Mouse (Mus musculus) MEL (cell line): ENCODE measurements around the gene Cemip2. TPM values are rescaled to one million over a fixed set of nuclear protein-coding genes. Genes with fewer than 3 reads are reported as not detected.

Experiments used
- DNase-seq: peaks from one replicate; pipeline ENCODE4 v3.0.0; 2011; ENCODE audit warnings: low read depth, low spot score
- H3K27ac ChIP-seq: 2 replicates; pipeline ENCODE4 v1.5.1; 2012; ENCODE audit warnings: low read depth, mild to moderate bottlenecking, control low read depth, low read length, moderate library complexity; ENCODE audit not compliant: control insufficient read depth
- H3K27me3 ChIP-seq, 2 experiments: fragments of 150-350 bp in 1 of 2; sonication (generic) in 1 of 2; 2 replicates each; pipeline ENCODE4 v1.6.1; 2012; ENCODE audit warnings: low read length in 2 of 2, mild to moderate bottlenecking in 2 of 2, improper control_type of control experiment in 1 of 2, moderate library complexity in 1 of 2; ENCODE audit not compliant: insufficient read depth in 2 of 2, control insufficient read depth in 1 of 2
- H3K36me3 ChIP-seq, 2 experiments: 2 replicates each; pipeline ENCODE4 v1.6.1; 2012 to 2014; ENCODE audit warnings: low read length in 2 of 2, improper control_type of control experiment in 1 of 2, inconsistent platforms in 1 of 2, mild to moderate bottlenecking in 1 of 2; ENCODE audit not compliant: insufficient read depth in 2 of 2, control insufficient read depth in 1 of 2
- H3K4me1 ChIP-seq, 2 experiments: fragments of 150-350 bp in 1 of 2; sonication (generic) in 1 of 2; 2 replicates each; pipeline ENCODE4 v1.6.1; 2012; ENCODE audit warnings: low read length in 2 of 2, improper control_type of control experiment in 1 of 2, mild to moderate bottlenecking in 1 of 2; ENCODE audit not compliant: insufficient read depth in 2 of 2, control insufficient read depth in 1 of 2
- H3K4me3 ChIP-seq, 2 experiments: fragments of 150-350 bp in 1 of 2; sonication (generic) in 1 of 2; 2 replicates each; pipeline ENCODE4 v1.5.1; 2012; ENCODE audit warnings: low read depth in 2 of 2, low read length in 2 of 2, mild to moderate bottlenecking in 2 of 2, moderate library complexity in 2 of 2, control low read depth in 1 of 2, improper control_type of control experiment in 1 of 2; ENCODE audit not compliant: control insufficient read depth in 1 of 2, insufficient read depth in 1 of 2
- H3K79me2 ChIP-seq: 2 replicates; pipeline ENCODE4 v1.6.1; 2012; ENCODE audit warnings: mild to moderate bottlenecking, low read length, moderate library complexity; ENCODE audit not compliant: control insufficient read depth, poor library complexity, insufficient read depth
- H3K9ac ChIP-seq: 2 replicates; pipeline ENCODE4 v1.6.1; 2012; ENCODE audit warnings: low read depth, mild to moderate bottlenecking, control low read depth, low read length, moderate library complexity; ENCODE audit not compliant: control insufficient read depth, poor library complexity, severe bottlenecking
- H3K9me3 ChIP-seq: fragments of 150-350 bp; sonication (generic); replicated peaks from 2 replicates; pipeline ENCODE4 v1.6.1; 2012; ENCODE audit warnings: mild to moderate bottlenecking, low read length, improper control_type of control experiment, moderate library complexity; ENCODE audit not compliant: insufficient read depth
- CTCF ChIP-seq, 3 experiments: IDR thresholded peaks in 2 of 3; conservative IDR thresholded peaks in 1 of 3; 2 replicates each; pipeline ENCODE4 v1.5.1; 2011 to 2012; ENCODE audit warnings: low read length in 3 of 3, low read depth in 2 of 3, mild to moderate bottlenecking in 2 of 3, improper control_type of control experiment in 1 of 3, inconsistent platforms in 1 of 3, mixed read lengths in 1 of 3, moderate library complexity in 1 of 3; ENCODE audit not compliant: control insufficient read depth in 1 of 3, insufficient read depth in 1 of 3, poor library complexity in 1 of 3, severe bottlenecking in 1 of 3
- EP300 ChIP-seq, 2 experiments: IDR thresholded peaks; 2 replicates each; pipeline ENCODE4 v1.6.1; 2011; ENCODE audit warnings: improper control_type of control experiment in 2 of 2, low read length in 2 of 2, low read depth in 1 of 2, mild to moderate bottlenecking in 1 of 2
- GATA1 ChIP-seq: IDR thresholded peaks from 2 replicates; pipeline ENCODE4 v1.6.1; 2011; ENCODE audit warnings: low read depth, low read length, improper control_type of control experiment
- MAFK ChIP-seq: IDR thresholded peaks from 2 replicates; pipeline ENCODE4 v1.6.1; 2011; ENCODE audit warnings: low read depth, mild to moderate bottlenecking, low read length, improper control_type of control experiment, borderline replicate concordance
- MEF2A ChIP-seq: IDR thresholded peaks from 2 replicates; pipeline ENCODE4 v1.6.1; 2014; ENCODE audit warnings: low read depth, mild to moderate bottlenecking, inconsistent platforms, low read length, improper control_type of control experiment; ENCODE audit not compliant: poor library complexity, insufficient replicate concordance, severe bottlenecking; ENCODE audit errors: extremely low read depth
- MXI1 ChIP-seq: IDR thresholded peaks from 2 replicates; pipeline ENCODE4 v1.6.1; 2011; ENCODE audit warnings: mild to moderate bottlenecking, low read depth, low read length, improper control_type of control experiment
- MYC ChIP-seq: IDR thresholded peaks from 2 replicates; pipeline ENCODE4 v1.6.1; 2011; ENCODE audit warnings: low read depth, mild to moderate bottlenecking, low read length, improper control_type of control experiment, moderate library complexity
- NELFE ChIP-seq: IDR thresholded peaks from 2 replicates; pipeline ENCODE4 v1.6.1; 2011; ENCODE audit warnings: low read depth, low read length, improper control_type of control experiment
- POLR2A ChIP-seq, 2 experiments: IDR thresholded peaks; 2 replicates each; pipeline ENCODE4 v1.6.1; 2011 to 2012; ENCODE audit warnings: low read length in 2 of 2, mild to moderate bottlenecking in 2 of 2, control low read depth in 1 of 2, improper control_type of control experiment in 1 of 2, low read depth in 1 of 2, moderate library complexity in 1 of 2; ENCODE audit not compliant: control insufficient read depth in 1 of 2, insufficient read depth in 1 of 2, poor library complexity in 1 of 2
- RAD21 ChIP-seq: IDR thresholded peaks from 2 replicates; pipeline ENCODE4 v1.6.1; 2011; ENCODE audit warnings: mild to moderate bottlenecking, low read depth, low read length, improper control_type of control experiment
- SMC3 ChIP-seq: IDR thresholded peaks from 2 replicates; pipeline ENCODE4 v1.6.1; 2011; ENCODE audit warnings: low read depth, low read length, improper control_type of control experiment
- TBP ChIP-seq: IDR thresholded peaks from 2 replicates; pipeline ENCODE4 v1.8.0; 2011; ENCODE audit warnings: low read depth, low read length, improper control_type of control experiment
- UBTF ChIP-seq: IDR thresholded peaks from 2 replicates; pipeline ENCODE4 v1.6.1; 2012; ENCODE audit warnings: low read depth, mild to moderate bottlenecking, inconsistent platforms, low read length, improper control_type of control experiment, moderate library complexity, borderline replicate concordance; ENCODE audit not compliant: insufficient read depth
- ZC3H11A ChIP-seq: IDR thresholded peaks from 2 replicates; pipeline ENCODE4 v1.6.1; 2012; ENCODE audit warnings: low read depth, mild to moderate bottlenecking, inconsistent platforms, low read length, improper control_type of control experiment
- ZMIZ1 ChIP-seq: IDR thresholded peaks from 2 replicates; pipeline ENCODE4 v1.6.1; 2012; ENCODE audit warnings: low read depth, mild to moderate bottlenecking, inconsistent platforms, low read length, improper control_type of control experiment, moderate library complexity
- polyA plus RNA-seq, 2 experiments: library from polyadenylated mRNA; stranded (reverse) in 1 of 2; unstranded in 1 of 2; fragments of >175 nt in 1 of 2; fragments of >200 nt in 1 of 2; gene quantifications; 2 replicates each; pipeline versions ENCODE4 v1.2.1 to v1.2.4; 2012; ENCODE audit warnings: low replicate concordance in 2 of 2, low read depth in 1 of 2; ENCODE audit not compliant: insufficient read length in 2 of 2, insufficient read depth in 1 of 2, missing spikeins in 1 of 2
- total RNA-seq: library from RNA; depleted of rRNA; stranded (reverse); fragments of 300-350 nt; gene quantifications from 2 replicates; pipeline ENCODE4 v1.2.3, GENCODE M21; 2012; rRNA removed

Gene Cemip2
- total RNA-seq (5.9 and 8.2 TPM in 2 replicates), polyA plus RNA-seq (1 to 10 TPM in 1 of 2 experiments, not detected in 1; 5.0 TPM)

DNA sequence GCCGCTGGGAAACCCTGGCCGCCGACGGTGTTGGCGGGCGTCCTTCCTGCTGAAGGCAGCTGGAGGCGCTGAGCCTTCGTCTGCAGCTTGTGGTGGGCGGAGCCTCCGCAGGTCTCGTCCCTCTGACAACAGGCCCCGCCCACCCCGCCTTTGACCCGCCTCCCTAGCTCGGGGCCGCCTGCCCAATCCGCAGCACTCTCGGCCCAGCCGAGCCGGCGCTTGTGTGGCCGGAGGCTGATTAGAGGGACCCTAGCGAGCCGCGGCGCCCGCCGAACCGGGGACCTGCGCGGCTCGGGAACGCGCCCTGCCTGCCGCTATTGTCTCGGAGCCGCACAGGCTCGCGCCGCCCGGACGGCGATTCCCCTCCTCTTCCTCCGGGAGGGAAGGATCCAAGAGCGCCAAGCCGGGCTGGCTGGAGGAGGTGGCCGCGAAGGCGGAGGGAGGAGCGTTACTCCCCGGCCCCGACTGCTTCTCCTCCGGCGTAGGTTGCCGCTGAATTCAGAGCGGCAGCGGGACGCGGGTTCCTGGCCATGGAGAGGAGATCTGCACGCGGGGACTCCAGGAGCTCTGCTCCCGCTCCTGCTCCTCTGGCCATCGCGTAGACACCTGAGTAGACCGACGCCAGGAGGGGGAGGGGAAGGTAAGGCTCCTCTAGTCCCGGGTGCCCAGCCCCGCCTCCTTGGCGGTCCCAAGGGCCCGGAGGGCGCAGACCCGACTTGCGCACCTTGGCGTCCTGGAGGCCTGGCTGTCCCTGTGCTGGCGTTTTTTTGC lies at the start of gene Cemip2:
Cemip2 (plus strand) TSS at position 196 of the 771 bp plus-strand sequence.
- no peaks in the 10 kb centered on the region for H3K27me3 ChIP-seq
- no peak for TF ChIP-seq MYC
- no peak for TF ChIP-seq GATA1
- TF ChIP-seq MXI1, result no peak
- peak; percentile 93; the same call in 1 of the 2 replicates for TF ChIP-seq UBTF
- TF ChIP-seq SMC3, result peak; percentile 36; the same call in 1 of the 2 replicates
- peak; percentile 53 for TF ChIP-seq NELFE
- TF ChIP-seq POLR2A (IDR thresholded peaks at IDR 0.05; ENCODE audit: control insufficient read depth in 1 of 2, insufficient read depth in 1 of 2, low read depth in 1 of 2, low read length in 2 of 2, poor library complexity in 1 of 2), result peak; percentile 72 to 85; a peak in 3 of 4 replicates
- TF ChIP-seq EP300 (IDR thresholded peaks at IDR 0.05; ENCODE audit: low read depth in 1 of 2, low read length in 2 of 2), result no peak
- peak in 2 of 3 experiments; percentile 50 to 63; a peak in 4 of 6 replicates for TF ChIP-seq CTCF (IDR thresholded peaks at IDR 0.05 in 2 of 3, conservative IDR thresholded peaks at IDR 0.05 in 1 of 3; ENCODE audit: control insufficient read depth in 1 of 3, insufficient read depth in 1 of 3, low read depth in 2 of 3, low read length in 3 of 3, poor library complexity in 1 of 3, severe bottlenecking in 1 of 3)
- TF ChIP-seq MAFK, result no peak
- no peak for TF ChIP-seq MEF2A
- TF ChIP-seq ZC3H11A, result no peak
- 0 out of 2 replicates have a peak, but pooled peaks have one; percentile 36 for TF ChIP-seq TBP
- TF ChIP-seq RAD21, result peak; percentile 45
- TF ChIP-seq ZMIZ1, result peak; percentile 30; the same call in 1 of the 2 replicates
- TF ChIP-seq, all 39 proteins: peak for 8
- no peaks in the 10 kb centered on the region for H3K9me3 ChIP-seq
- H3K79me2 ChIP-seq, result peaks cover 3% of the 10 kb centered on the region; the same call in 1 of the 2 replicates
- peak; percentile 94 for DNase-seq
- H3K36me3 ChIP-seq, result peaks cover 0 to 4% of the 10 kb centered on the region in 2 experiments; a peak in 1 of 4 replicates
- peak within 1 kb of the TSS; percentile 93 for H3K9ac ChIP-seq
- peak within 1 kb of the TSS; percentile 57; the same call in 1 of the 2 replicates for H3K27ac ChIP-seq
- peak within 1 kb of the TSS; percentile 83 to 94 for H3K4me3 ChIP-seq
- H3K4me1 ChIP-seq, result peaks cover 0 to 5% of the 10 kb centered on the region in 2 experiments; a peak in 1 of 4 replicates

- Histone ChIP-seq H3K27me3 (no peaks in the 10 kb centered on the region), H3K36me3 (no peaks in the 10 kb centered on the region), H3K79me2 (no peaks in the 10 kb centered on the region), H3K9me3 (no peaks in the 10 kb centered on the region), H3K27ac (no peak overlapping the region), H3K4me3 (no peak overlapping the region), H3K9ac (no peak overlapping the region), H3K4me1 (no peaks in the 10 kb centered on the region)
- DNase-seq, result no peak
- no peak for TF ChIP-seq CTCF (IDR thresholded peaks at IDR 0.05 in 2 of 3, conservative IDR thresholded peaks at IDR 0.05 in 1 of 3; ENCODE audit: control insufficient read depth in 1 of 3, insufficient read depth in 1 of 3, low read depth in 2 of 3, low read length in 3 of 3, poor library complexity in 1 of 3, severe bottlenecking in 1 of 3)
- no peak for TF ChIP-seq MYC
Observed at GRCm38 (mm10) chr19:21728342-21728741, 49.8 kb upstream of the Cemip2 start.
